Mouse (Mus musculus) MEL (cell line): ENCODE data around the gene Ccdc86. TPM values are rescaled to one million over a fixed set of nuclear protein-coding genes. Genes with fewer than 3 reads are reported as not detected.
A peak's percentile ranks its signal among the peaks of the same experiment; 100 is the strongest.

Experiments
- DNase-seq: peaks from one replicate; pipeline ENCODE4 v3.0.0; 2011; ENCODE audit warnings: low read depth, low spot score
- H3K27ac ChIP-seq: 2 replicates; pipeline ENCODE4 v1.5.1; 2012; ENCODE audit warnings: low read depth, mild to moderate bottlenecking, control low read depth, low read length, moderate library complexity; ENCODE audit not compliant: control insufficient read depth
- H3K27me3 ChIP-seq, 2 experiments: fragments of 150-350 bp in 1 of 2; sonication (generic) in 1 of 2; 2 replicates each; pipeline ENCODE4 v1.6.1; 2012; ENCODE audit warnings: low read length in 2 of 2, mild to moderate bottlenecking in 2 of 2, improper control_type of control experiment in 1 of 2, moderate library complexity in 1 of 2; ENCODE audit not compliant: insufficient read depth in 2 of 2, control insufficient read depth in 1 of 2
- H3K36me3 ChIP-seq, 2 experiments: 2 replicates each; pipeline ENCODE4 v1.6.1; 2012 to 2014; ENCODE audit warnings: low read length in 2 of 2, improper control_type of control experiment in 1 of 2, inconsistent platforms in 1 of 2, mild to moderate bottlenecking in 1 of 2; ENCODE audit not compliant: insufficient read depth in 2 of 2, control insufficient read depth in 1 of 2
- H3K4me1 ChIP-seq, 2 experiments: fragments of 150-350 bp in 1 of 2; sonication (generic) in 1 of 2; 2 replicates each; pipeline ENCODE4 v1.6.1; 2012; ENCODE audit warnings: low read length in 2 of 2, improper control_type of control experiment in 1 of 2, mild to moderate bottlenecking in 1 of 2; ENCODE audit not compliant: insufficient read depth in 2 of 2, control insufficient read depth in 1 of 2
- H3K4me3 ChIP-seq, 2 experiments: fragments of 150-350 bp in 1 of 2; sonication (generic) in 1 of 2; 2 replicates each; pipeline ENCODE4 v1.5.1; 2012; ENCODE audit warnings: low read depth in 2 of 2, low read length in 2 of 2, mild to moderate bottlenecking in 2 of 2, moderate library complexity in 2 of 2, control low read depth in 1 of 2, improper control_type of control experiment in 1 of 2; ENCODE audit not compliant: control insufficient read depth in 1 of 2, insufficient read depth in 1 of 2
- H3K79me2 ChIP-seq: 2 replicates; pipeline ENCODE4 v1.6.1; 2012; ENCODE audit warnings: mild to moderate bottlenecking, low read length, moderate library complexity; ENCODE audit not compliant: control insufficient read depth, poor library complexity, insufficient read depth
- H3K9ac ChIP-seq: 2 replicates; pipeline ENCODE4 v1.6.1; 2012; ENCODE audit warnings: low read depth, mild to moderate bottlenecking, control low read depth, low read length, moderate library complexity; ENCODE audit not compliant: control insufficient read depth, poor library complexity, severe bottlenecking
- H3K9me3 ChIP-seq: fragments of 150-350 bp; sonication (generic); replicated peaks from 2 replicates; pipeline ENCODE4 v1.6.1; 2012; ENCODE audit warnings: mild to moderate bottlenecking, low read length, improper control_type of control experiment, moderate library complexity; ENCODE audit not compliant: insufficient read depth
- CTCF ChIP-seq, 3 experiments: IDR thresholded peaks in 2 of 3; conservative IDR thresholded peaks in 1 of 3; 2 replicates each; pipeline ENCODE4 v1.5.1; 2011 to 2012; ENCODE audit warnings: low read length in 3 of 3, low read depth in 2 of 3, mild to moderate bottlenecking in 2 of 3, improper control_type of control experiment in 1 of 3, inconsistent platforms in 1 of 3, mixed read lengths in 1 of 3, moderate library complexity in 1 of 3; ENCODE audit not compliant: control insufficient read depth in 1 of 3, insufficient read depth in 1 of 3, poor library complexity in 1 of 3, severe bottlenecking in 1 of 3
- ELF1 ChIP-seq: IDR thresholded peaks from 2 replicates; pipeline ENCODE4 v1.6.1; 2014; ENCODE audit warnings: low read depth, mild to moderate bottlenecking, inconsistent platforms, low read length, improper control_type of control experiment, moderate library complexity
- HCFC1 ChIP-seq: IDR thresholded peaks from 2 replicates; pipeline ENCODE4 v1.6.1; 2012; ENCODE audit warnings: low read depth, mild to moderate bottlenecking, inconsistent platforms, low read length, improper control_type of control experiment, moderate library complexity
- MAZ ChIP-seq: IDR thresholded peaks from 2 replicates; pipeline ENCODE4 v1.6.1; 2012; ENCODE audit warnings: low read depth, mild to moderate bottlenecking, inconsistent platforms, low read length, improper control_type of control experiment
- MXI1 ChIP-seq: IDR thresholded peaks from 2 replicates; pipeline ENCODE4 v1.6.1; 2011; ENCODE audit warnings: mild to moderate bottlenecking, low read depth, low read length, improper control_type of control experiment
- MYC ChIP-seq: IDR thresholded peaks from 2 replicates; pipeline ENCODE4 v1.6.1; 2011; ENCODE audit warnings: low read depth, mild to moderate bottlenecking, low read length, improper control_type of control experiment, moderate library complexity
- POLR2AphosphoS2 ChIP-seq: IDR thresholded peaks from 2 replicates; pipeline ENCODE4 v1.6.1; 2011; ENCODE audit warnings: low read length, improper control_type of control experiment
- POLR2AphosphoS5 ChIP-seq: IDR thresholded peaks from 2 replicates; pipeline ENCODE4 v1.6.1; 2012; ENCODE audit warnings: low read depth, borderline replicate concordance, mild to moderate bottlenecking, inconsistent platforms, low read length, moderate library complexity, mixed read lengths
- RAD21 ChIP-seq: IDR thresholded peaks from 2 replicates; pipeline ENCODE4 v1.6.1; 2011; ENCODE audit warnings: mild to moderate bottlenecking, low read depth, low read length, improper control_type of control experiment
- RCOR1 ChIP-seq: IDR thresholded peaks from 2 replicates; pipeline ENCODE4 v1.6.1; 2012; ENCODE audit warnings: low read depth, mild to moderate bottlenecking, inconsistent platforms, low read length, improper control_type of control experiment
- SIN3A ChIP-seq: IDR thresholded peaks from 2 replicates; pipeline ENCODE4 v1.6.1; 2012; ENCODE audit warnings: low read length, improper control_type of control experiment, inconsistent platforms
- SMC3 ChIP-seq: IDR thresholded peaks from 2 replicates; pipeline ENCODE4 v1.6.1; 2011; ENCODE audit warnings: low read depth, low read length, improper control_type of control experiment
- TAL1 ChIP-seq: IDR thresholded peaks from 2 replicates; pipeline ENCODE4 v1.6.1; 2012; ENCODE audit warnings: mild to moderate bottlenecking, inconsistent platforms, low read length, moderate library complexity, mixed read lengths
- TBP ChIP-seq: IDR thresholded peaks from 2 replicates; pipeline ENCODE4 v1.8.0; 2011; ENCODE audit warnings: low read depth, low read length, improper control_type of control experiment
- TCF12 ChIP-seq: IDR thresholded peaks from 2 replicates; pipeline ENCODE4 v1.6.1; 2014; ENCODE audit warnings: low read depth, mild to moderate bottlenecking, inconsistent platforms, low read length, improper control_type of control experiment, moderate library complexity
- UBTF ChIP-seq: IDR thresholded peaks from 2 replicates; pipeline ENCODE4 v1.6.1; 2012; ENCODE audit warnings: low read depth, mild to moderate bottlenecking, inconsistent platforms, low read length, improper control_type of control experiment, moderate library complexity, borderline replicate concordance; ENCODE audit not compliant: insufficient read depth
- USF2 ChIP-seq, 2 experiments: IDR thresholded peaks; 2 replicates each; pipeline ENCODE4 v1.6.1; 2011 to 2012; ENCODE audit warnings: improper control_type of control experiment in 2 of 2, low read length in 2 of 2, borderline replicate concordance in 1 of 2, inconsistent platforms in 1 of 2, low read depth in 1 of 2, mild to moderate bottlenecking in 1 of 2; ENCODE audit not compliant: insufficient read depth in 1 of 2
- ZC3H11A ChIP-seq: IDR thresholded peaks from 2 replicates; pipeline ENCODE4 v1.6.1; 2012; ENCODE audit warnings: low read depth, mild to moderate bottlenecking, inconsistent platforms, low read length, improper control_type of control experiment
- ZMIZ1 ChIP-seq: IDR thresholded peaks from 2 replicates; pipeline ENCODE4 v1.6.1; 2012; ENCODE audit warnings: low read depth, mild to moderate bottlenecking, inconsistent platforms, low read length, improper control_type of control experiment, moderate library complexity
- ZNF384 ChIP-seq: IDR thresholded peaks from 2 replicates; pipeline ENCODE4 v1.6.1; 2012; ENCODE audit warnings: low read depth, mild to moderate bottlenecking, inconsistent platforms, low read length, improper control_type of control experiment
- polyA plus RNA-seq, 2 experiments: library from polyadenylated mRNA; stranded (reverse) in 1 of 2; unstranded in 1 of 2; fragments of >175 nt in 1 of 2; fragments of >200 nt in 1 of 2; gene quantifications; 2 replicates each; pipeline versions ENCODE4 v1.2.1 to v1.2.4; 2012; ENCODE audit warnings: low replicate concordance in 2 of 2, low read depth in 1 of 2; ENCODE audit not compliant: insufficient read length in 2 of 2, insufficient read depth in 1 of 2, missing spikeins in 1 of 2
- total RNA-seq: library from RNA; depleted of rRNA; stranded (reverse); fragments of 300-350 nt; gene quantifications from 2 replicates; pipeline ENCODE4 v1.2.3, GENCODE M21; 2012

Gene Ccdc86
- total and polyA plus RNA-seq, 3 experiments, result 29.5 to 50.9 TPM; not detected in 1

DNA sequence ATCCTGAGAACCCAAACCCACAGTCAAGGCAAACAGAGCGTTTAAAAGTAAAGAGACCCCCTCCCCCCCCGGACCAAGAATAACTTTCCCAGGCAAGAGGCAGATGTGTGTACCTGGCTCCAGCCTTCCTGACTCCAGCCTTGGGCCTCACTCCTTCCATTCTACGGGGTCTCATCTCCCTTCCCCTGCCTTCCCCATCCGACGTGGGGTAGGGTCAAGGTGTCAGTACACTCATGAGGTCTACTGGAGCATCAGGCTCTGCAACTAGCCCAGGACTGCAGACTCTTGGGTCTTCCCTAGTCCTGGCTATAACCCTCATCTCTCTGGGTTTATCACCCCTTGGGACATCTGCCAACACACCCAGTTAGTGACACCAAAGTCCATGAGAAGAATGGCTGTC is 31.1 kb upstream of the Ccdc86 start:
- Histone ChIP-seq H3K79me2 (no peaks in the 10 kb centered on the region), H3K9me3 (no peaks in the 10 kb centered on the region), H3K27me3 (no peaks in the 10 kb centered on the region), H3K4me1 (peaks cover 0 to 5% of the 10 kb centered on the region in 2 experiments; a peak in 2 of 4 replicates), H3K36me3 (no peaks in the 10 kb centered on the region), H3K27ac (no peak overlapping the region), H3K9ac (0 out of 2 replicates have a peak overlapping the region, but pooled peaks have one; percentile 13), H3K4me3 (peak overlapping the region; percentile 45 to 47)
- TF ChIP-seq TBP (0 out of 2 replicates have a peak, but pooled peaks have one; percentile 2), MYC (no peak), ZMIZ1 (no peak)
- DNase-seq, result peak; percentile 15

DNA sequence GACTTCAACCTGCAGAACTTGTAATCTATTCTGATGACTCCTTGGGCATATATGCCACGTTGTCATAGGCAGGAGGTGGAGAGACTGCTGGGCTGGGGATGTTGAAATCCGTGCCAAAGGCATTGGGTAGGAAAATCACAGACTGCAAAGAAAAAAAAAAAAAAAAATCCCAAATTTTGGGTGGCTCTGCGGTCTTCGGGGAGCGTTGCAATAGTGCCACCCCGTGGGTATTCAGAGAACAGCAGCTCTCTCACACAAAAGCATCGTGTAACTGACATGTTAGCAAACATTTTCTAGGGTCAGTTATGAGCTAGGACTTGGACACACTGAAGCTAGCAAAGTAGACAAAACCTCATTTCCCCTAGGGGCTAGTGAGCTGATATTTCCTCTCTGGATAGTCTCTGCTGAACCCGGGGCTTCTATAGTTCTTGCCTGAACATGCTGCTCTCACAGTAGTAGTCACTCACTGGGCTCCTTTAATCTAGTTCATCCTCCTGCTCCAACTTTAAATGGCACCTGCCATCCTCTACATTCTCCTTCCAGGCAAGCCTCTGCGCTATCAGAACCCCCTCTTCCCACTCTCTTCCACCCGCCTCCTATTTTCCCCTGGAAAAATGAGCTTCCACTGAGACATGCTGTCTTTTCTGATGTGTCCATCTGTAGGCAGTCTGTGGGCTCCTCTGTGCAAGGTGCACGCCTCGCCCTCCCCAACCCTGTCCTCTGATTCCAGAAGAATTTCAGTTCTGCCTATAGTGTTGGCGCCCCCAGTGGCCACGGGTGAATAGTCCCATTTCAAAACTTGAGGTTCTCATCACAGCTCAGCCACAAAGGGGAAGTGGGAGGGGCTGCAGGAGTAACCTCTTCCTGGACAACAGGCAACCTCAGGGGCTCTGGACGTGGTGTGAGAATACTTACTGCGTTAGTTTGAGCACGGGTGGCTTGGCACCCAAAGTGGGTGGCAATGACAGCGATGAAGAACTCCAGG is 30.4 kb upstream of the Ccdc86 start:
- Histone ChIP-seq H3K9ac (peak overlapping the region; percentile 13; the same call in 1 of the 2 replicates), H3K4me3 (peak overlapping the region; percentile 45 to 47)
- DNase-seq, result peak; percentile 93

GRCm38 (mm10) chr19:10976318-10976717 is 27.3 kb upstream of the Ccdc86 start:
- peak; percentile 61 for DNase-seq
- Histone ChIP-seq H3K27ac (no peak overlapping the region), H3K27me3 (no peaks in the 10 kb centered on the region; a peak in 1 of 4 replicates), H3K9me3 (no peaks in the 10 kb centered on the region), H3K9ac (no peak overlapping the region), H3K4me3 (no peak overlapping the region), H3K4me1 (peaks cover 0 to 5% of the 10 kb centered on the region in 2 experiments; a peak in 2 of 4 replicates), H3K36me3 (no peaks in the 10 kb centered on the region), H3K79me2 (no peaks in the 10 kb centered on the region)
- TF ChIP-seq RAD21, result peak; percentile 17
- peak; percentile 70 to 81 (median 72) for TF ChIP-seq CTCF (IDR thresholded peaks at IDR 0.05 in 2 of 3, conservative IDR thresholded peaks at IDR 0.05 in 1 of 3; ENCODE audit: control insufficient read depth in 1 of 3, insufficient read depth in 1 of 3, low read depth in 2 of 3, low read length in 3 of 3, poor library complexity in 1 of 3, severe bottlenecking in 1 of 3)
- TF ChIP-seq SMC3, result peak; percentile 22; the same call in 1 of the 2 replicates
- no peak for TF ChIP-seq POLR2AphosphoS2

More for the DNA sequence above, 30.4 kb upstream of the Ccdc86 start:
- no peaks in the 10 kb centered on the region for H3K79me2 ChIP-seq
- peaks cover 0 to 5% of the 10 kb centered on the region in 2 experiments; a peak in 2 of 4 replicates for H3K4me1 ChIP-seq
- no peak overlapping the region for H3K27ac ChIP-seq
- no peaks in the 10 kb centered on the region for H3K27me3 ChIP-seq
- TF ChIP-seq ELF1 (peak; percentile 73), HCFC1 (no peak), TCF12 (no peak), SMC3 (peak; percentile 74), USF2 (IDR thresholded peaks at IDR 0.05; ENCODE audit: borderline replicate concordance in 1 of 2, insufficient read depth in 1 of 2, low read depth in 1 of 2, low read length in 2 of 2) (no peak), SIN3A (peak; percentile 29; the same call in 1 of the 2 replicates), MAZ (peak; percentile 57; the same call in 1 of the 2 replicates), RCOR1 (0 out of 2 replicates have a peak, but pooled peaks have one; percentile 21), POLR2AphosphoS2 (no peak), TAL1 (no peak), MXI1 (peak; percentile 25; the same call in 1 of the 2 replicates), POLR2AphosphoS5 (no peak), ZC3H11A (peak; percentile 69), ZNF384 (peak; percentile 97), CTCF (IDR thresholded peaks at IDR 0.05 in 2 of 3, conservative IDR thresholded peaks at IDR 0.05 in 1 of 3; ENCODE audit: control insufficient read depth in 1 of 3, insufficient read depth in 1 of 3, low read depth in 2 of 3, low read length in 3 of 3, poor library complexity in 1 of 3, severe bottlenecking in 1 of 3) (peak; percentile 86 to 91 (median 88)), RAD21 (peak; percentile 88), TBP (peak; percentile 14; the same call in 1 of the 2 replicates), UBTF (no peak)
- H3K9me3 ChIP-seq, result no peaks in the 10 kb centered on the region
- no peaks in the 10 kb centered on the region for H3K36me3 ChIP-seq
